Mouse (Mus musculus): ENCODE results near the gene Pdlim5. TPM values are rescaled to one million over a fixed set of nuclear protein-coding genes. Genes with fewer than 3 reads are reported as not detected.

Pdlim5 gene
- polyA plus RNA-seq, 1 experiment from 2014 or later = 29.1 TPM

DNA sequence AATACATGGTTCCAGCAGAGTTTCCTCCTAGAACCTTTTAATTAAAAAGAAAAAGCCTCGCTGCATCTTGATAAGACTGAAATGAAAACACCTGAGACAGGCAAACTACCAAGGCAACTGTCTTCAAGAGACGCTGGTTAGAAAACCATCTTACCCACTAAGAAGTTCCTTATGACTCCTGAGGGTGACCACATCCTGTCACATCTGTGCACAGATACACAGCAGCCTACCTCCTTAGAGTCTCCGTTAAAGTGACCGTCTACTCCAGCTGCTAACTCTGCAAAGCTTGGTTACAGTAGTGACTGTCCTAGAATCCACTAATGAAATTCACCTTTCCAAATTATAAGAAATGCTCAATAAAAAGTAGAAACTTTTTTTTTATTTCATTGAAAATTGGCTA lies 38.8 kb downstream of the Pdlim5 start:
- Histone ChIP-seq H3K9ac (ENCODE audit: low read depth, low read length) (no peak overlapping the region), H3K27me3 (replicated peaks; ENCODE audit: control insufficient read depth, insufficient read depth, low read length) (no peaks in the 10 kb centered on the region)
- WGBS = 51% methylated on average over 4 of the region's 4 CpGs

DNA sequence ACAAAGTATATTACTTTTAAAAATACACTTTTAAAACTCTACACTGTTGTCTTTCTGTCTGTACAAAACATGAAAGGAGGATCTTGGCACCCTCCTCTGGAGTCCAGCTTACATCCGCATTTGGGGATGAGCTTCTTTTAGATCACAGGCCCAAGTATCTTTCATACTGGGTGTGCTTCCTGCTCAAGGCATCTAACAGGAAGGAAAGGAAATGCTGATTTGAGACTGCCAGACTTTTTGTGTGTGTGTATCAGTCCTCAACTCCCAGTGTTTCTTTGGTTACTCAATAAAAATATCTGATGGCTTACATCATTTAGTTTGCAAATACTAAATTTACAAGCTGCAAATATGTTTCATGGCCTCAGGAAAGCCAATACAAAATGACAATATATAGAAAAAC lies 42.3 kb downstream of the Pdlim5 start:
- no peak overlapping the region for H3K9ac ChIP-seq (ENCODE audit: low read depth, low read length)
- WGBS = 65% methylated on average over 1 of the region's 1 CpGs

More for the DNA sequence above, 38.8 kb downstream of the Pdlim5 start:
- Histone ChIP-seq H3K27ac (ENCODE audit: low read depth, low read length) (no peak overlapping the region), H3K4me1 (replicated peaks; ENCODE audit: control insufficient read depth, insufficient read depth, low read length) (no peaks in the 10 kb centered on the region; the same call in 1 of the 2 replicates), H3K4me2 (no peak overlapping the region), H3K4me3 (ENCODE audit: low read depth, low read length) (no peak overlapping the region), H3K36me3 (ENCODE audit: control insufficient read depth, insufficient read depth, low read length) (0 out of 2 replicates have a peak, but pooled peaks cover 3% of the 10 kb centered on the region), H3K9me3 (ENCODE audit: control insufficient read depth, low read length) (no peaks in the 10 kb centered on the region)
- no peak for DNase-seq (ENCODE audit: low spot score)
- 0 out of 2 replicates have a peak, but pooled peaks have one; percentile 43 for ATAC-seq (replicated peaks; ENCODE audit: low FRiP score)

DNA sequence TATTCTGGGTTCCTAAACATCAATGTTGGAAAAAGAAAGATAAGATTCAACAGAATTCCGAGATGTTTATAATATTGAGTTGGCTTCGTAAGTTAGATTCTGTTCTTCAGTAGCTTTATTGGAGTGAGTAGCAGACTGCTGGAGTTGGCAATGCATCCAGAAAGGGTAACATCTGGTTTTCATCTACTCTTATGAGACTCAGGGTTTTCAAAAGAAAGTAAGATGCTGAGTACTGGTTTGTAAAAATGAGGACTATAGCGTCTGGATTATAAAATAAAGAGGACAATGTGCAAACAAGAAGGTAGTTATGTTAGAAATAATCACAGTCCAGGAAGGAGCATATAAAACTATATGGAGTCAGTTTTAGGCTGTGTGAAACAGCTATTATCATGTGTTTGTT lies 45.0 kb downstream of the Pdlim5 start:
- 68% methylated on average over 3 of the region's 3 CpGs for WGBS
- H3K9me3 ChIP-seq (ENCODE audit: control insufficient read depth, low read length) = no peaks in the 10 kb centered on the region
- H3K27ac ChIP-seq (ENCODE audit: low read depth, low read length) = no peak overlapping the region
- H3K4me3 ChIP-seq (ENCODE audit: low read depth, low read length) = no peak overlapping the region
- H3K4me2 ChIP-seq = no peak overlapping the region
- no peaks in the 10 kb centered on the region for H3K4me1 ChIP-seq (replicated peaks; ENCODE audit: control insufficient read depth, insufficient read depth, low read length)
- H3K36me3 ChIP-seq (ENCODE audit: control insufficient read depth, insufficient read depth, low read length) = peaks cover 10% of the 10 kb centered on the region
- H3K9ac ChIP-seq (ENCODE audit: low read depth, low read length) = no peak overlapping the region
- no peaks in the 10 kb centered on the region for H3K27me3 ChIP-seq (replicated peaks; ENCODE audit: control insufficient read depth, insufficient read depth, low read length)
- ATAC-seq (replicated peaks; ENCODE audit: low FRiP score) = no peak
- no peak for DNase-seq (ENCODE audit: low spot score)

More for the DNA sequence above, 42.3 kb downstream of the Pdlim5 start:
- no peaks in the 10 kb centered on the region for H3K9me3 ChIP-seq (ENCODE audit: control insufficient read depth, low read length)
- DNase-seq (ENCODE audit: low spot score) (no peak), ATAC-seq (replicated peaks; ENCODE audit: low FRiP score) (0 out of 2 replicates have a peak, but pooled peaks have one; percentile 27)
- no peaks in the 10 kb centered on the region; the same call in 1 of the 2 replicates for H3K4me1 ChIP-seq (replicated peaks; ENCODE audit: control insufficient read depth, insufficient read depth, low read length)
- H3K36me3 ChIP-seq (ENCODE audit: control insufficient read depth, insufficient read depth, low read length) = peaks cover 10% of the 10 kb centered on the region
- no peaks in the 10 kb centered on the region for H3K27me3 ChIP-seq (replicated peaks; ENCODE audit: control insufficient read depth, insufficient read depth, low read length)
- H3K4me2 ChIP-seq = no peak overlapping the region
- H3K4me3 ChIP-seq (ENCODE audit: low read depth, low read length) = no peak overlapping the region
- H3K27ac ChIP-seq (ENCODE audit: low read depth, low read length) = no peak overlapping the region

DNA sequence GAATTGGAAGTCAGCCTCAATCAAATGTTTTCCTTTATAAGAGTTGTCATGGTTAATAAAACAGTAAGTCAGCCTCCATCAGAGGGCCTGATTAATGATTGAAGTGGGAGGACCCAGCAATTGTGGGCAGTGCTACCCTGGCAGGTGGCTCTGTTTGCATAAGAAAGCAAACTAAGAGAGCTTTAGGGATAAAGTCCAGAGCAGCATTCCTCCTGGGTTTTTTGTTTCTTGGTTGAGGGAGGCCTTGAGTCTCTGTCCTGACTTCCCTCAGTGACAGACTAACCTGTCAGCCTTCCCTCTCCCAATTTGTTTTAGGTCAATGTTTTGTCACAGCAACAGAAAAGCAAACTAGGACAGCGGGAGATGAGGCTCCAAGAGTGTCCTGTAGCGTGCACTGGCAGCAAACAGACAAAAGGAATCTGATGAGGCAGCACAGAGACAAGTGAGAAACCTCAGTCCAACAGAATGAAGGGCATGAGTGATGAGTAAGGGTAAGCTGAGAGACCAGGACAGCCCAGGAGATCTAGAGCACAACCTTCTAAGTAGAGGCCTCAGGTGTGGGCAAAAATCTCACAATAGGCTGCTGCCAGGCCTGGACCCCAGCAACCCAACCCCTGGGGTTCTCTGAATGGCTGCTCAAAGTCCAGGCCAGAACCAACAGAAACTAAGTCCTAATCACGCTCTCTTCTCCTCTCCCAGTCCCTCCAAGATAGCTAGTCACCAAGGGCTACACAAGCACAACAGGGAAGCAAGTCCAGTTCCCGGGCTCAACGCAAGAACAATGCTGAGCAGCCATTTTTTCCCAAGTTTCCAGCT lies 46.5 kb downstream of the Pdlim5 start:
- no peak overlapping the region for H3K4me3 ChIP-seq (ENCODE audit: low read depth, low read length)
- ATAC-seq (replicated peaks; ENCODE audit: low FRiP score) (0 out of 2 replicates have a peak, but pooled peaks have one; percentile 45), DNase-seq (ENCODE audit: low spot score) (no peak)
- no peak overlapping the region for H3K9ac ChIP-seq (ENCODE audit: low read depth, low read length)
- H3K4me2 ChIP-seq = no peak overlapping the region
- H3K27ac ChIP-seq (ENCODE audit: low read depth, low read length) = peak overlapping the region; percentile 72
- no peaks in the 10 kb centered on the region for H3K9me3 ChIP-seq (ENCODE audit: control insufficient read depth, low read length)
- H3K4me1 ChIP-seq (replicated peaks; ENCODE audit: control insufficient read depth, insufficient read depth, low read length) = no peaks in the 10 kb centered on the region
- WGBS = 81% methylated on average over 5 of the region's 5 CpGs
- H3K36me3 ChIP-seq (ENCODE audit: control insufficient read depth, insufficient read depth, low read length) = peaks cover 10% of the 10 kb centered on the region
- no peaks in the 10 kb centered on the region for H3K27me3 ChIP-seq (replicated peaks; ENCODE audit: control insufficient read depth, insufficient read depth, low read length)

DNA sequence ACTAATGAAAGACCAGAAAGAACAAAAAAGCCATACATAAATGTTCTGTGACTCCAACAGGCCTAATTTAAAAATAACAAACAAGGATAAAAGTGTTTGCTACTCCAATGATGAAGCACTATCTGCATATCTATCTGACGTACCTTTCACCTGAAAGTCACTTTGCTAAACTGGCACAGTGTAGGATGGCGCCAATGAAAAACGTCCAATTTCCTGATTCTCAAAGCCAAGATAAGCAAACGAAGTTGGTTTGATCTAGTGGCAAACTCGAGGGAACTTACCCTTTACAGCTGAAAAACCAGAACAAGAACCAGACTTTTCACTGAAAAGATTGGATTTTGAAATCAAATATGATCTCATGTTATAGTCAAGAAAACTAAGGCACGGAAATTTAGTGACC lies 49.2 kb downstream of the Pdlim5 start:
- Histone ChIP-seq H3K9me3 (ENCODE audit: control insufficient read depth, low read length) (no peaks in the 10 kb centered on the region), H3K27me3 (replicated peaks; ENCODE audit: control insufficient read depth, insufficient read depth, low read length) (no peaks in the 10 kb centered on the region), H3K27ac (ENCODE audit: low read depth, low read length) (no peak overlapping the region), H3K4me2 (no peak overlapping the region), H3K4me1 (replicated peaks; ENCODE audit: control insufficient read depth, insufficient read depth, low read length) (no peaks in the 10 kb centered on the region), H3K4me3 (ENCODE audit: low read depth, low read length) (no peak overlapping the region), H3K36me3 (ENCODE audit: control insufficient read depth, insufficient read depth, low read length) (peaks cover 8% of the 10 kb centered on the region), H3K9ac (ENCODE audit: low read depth, low read length) (no peak overlapping the region)
- no peak for ATAC-seq (replicated peaks; ENCODE audit: low FRiP score)
- WGBS = 68% methylated on average over 6 of the region's 6 CpGs
- no peak for DNase-seq (ENCODE audit: low spot score)

DNA sequence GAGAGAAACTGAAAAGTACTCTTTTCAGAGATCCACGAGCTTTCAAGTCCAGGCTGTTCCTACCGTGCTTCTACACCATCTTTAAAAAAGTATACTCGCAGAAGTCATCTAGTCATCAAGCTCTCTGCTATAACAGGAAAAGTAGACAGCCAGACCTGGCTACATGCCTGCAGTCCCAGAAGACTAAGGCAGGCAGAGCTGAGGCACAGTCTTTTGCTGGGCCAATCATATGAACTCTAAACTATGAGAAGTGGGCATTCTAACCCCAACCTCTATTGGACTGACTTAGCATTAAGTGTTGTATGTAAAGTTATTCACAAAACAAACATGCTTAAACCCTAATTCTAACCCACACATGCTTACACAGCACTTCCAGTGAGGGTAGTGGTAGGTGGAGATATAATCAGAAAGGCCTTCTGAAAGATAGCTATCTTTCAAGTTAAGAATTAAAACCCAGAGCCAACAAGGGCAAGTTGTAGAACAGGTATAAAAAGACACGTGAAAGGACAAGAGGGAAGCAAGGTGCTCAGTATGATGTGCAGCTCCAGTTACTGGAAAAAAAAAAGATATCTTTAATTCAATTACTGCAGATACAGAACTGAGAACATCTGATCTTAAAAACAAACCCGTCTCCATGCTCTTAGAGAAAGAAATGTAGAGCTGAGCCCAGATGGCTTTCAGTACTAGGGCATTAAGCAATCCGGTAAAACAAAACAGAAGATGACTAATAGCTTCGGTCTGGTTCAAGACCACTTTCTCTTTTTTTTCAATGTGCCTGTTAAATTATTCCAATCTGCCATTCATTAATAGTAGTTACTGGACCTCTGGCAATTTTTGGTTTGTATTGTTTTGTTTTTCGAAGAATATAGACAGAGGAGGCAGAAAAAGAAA lies 50.0 kb downstream of the Pdlim5 start:
- WGBS = 86% methylated on average over 8 of the region's 8 CpGs
- Histone ChIP-seq H3K4me1 (replicated peaks; ENCODE audit: control insufficient read depth, insufficient read depth, low read length) (0 out of 2 replicates have a peak, but pooled peaks cover 2% of the 10 kb centered on the region), H3K36me3 (ENCODE audit: control insufficient read depth, insufficient read depth, low read length) (peaks cover 8% of the 10 kb centered on the region), H3K9ac (ENCODE audit: low read depth, low read length) (no peak overlapping the region), H3K4me2 (no peak overlapping the region), H3K27me3 (replicated peaks; ENCODE audit: control insufficient read depth, insufficient read depth, low read length) (no peaks in the 10 kb centered on the region), H3K27ac (ENCODE audit: low read depth, low read length) (no peak overlapping the region), H3K4me3 (ENCODE audit: low read depth, low read length) (no peak overlapping the region), H3K9me3 (ENCODE audit: control insufficient read depth, low read length) (no peaks in the 10 kb centered on the region)
- no peak for DNase-seq (ENCODE audit: low spot score)
- ATAC-seq (replicated peaks; ENCODE audit: low FRiP score) = no peak

DNA sequence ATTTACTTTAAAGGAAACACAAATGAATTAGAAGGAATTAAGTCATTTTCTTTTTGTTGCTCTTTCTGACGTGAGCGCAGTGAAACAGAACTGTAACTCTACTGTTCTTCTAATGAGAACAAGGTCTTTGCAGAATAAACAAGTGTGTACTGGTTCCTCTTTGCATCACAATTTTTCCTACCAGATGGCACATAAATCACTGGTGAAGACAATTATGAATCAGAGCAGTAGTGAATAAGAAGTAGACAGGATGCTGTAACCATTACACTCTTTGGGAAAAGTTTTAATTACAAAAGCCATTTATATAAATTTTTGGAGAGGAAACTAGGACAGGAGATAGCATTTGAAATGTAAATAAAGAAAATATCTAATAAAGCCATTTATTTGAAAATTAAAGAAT lies 51.7 kb downstream of the Pdlim5 start:
- Histone ChIP-seq H3K4me2 (no peak overlapping the region), H3K4me1 (replicated peaks; ENCODE audit: control insufficient read depth, insufficient read depth, low read length) (peaks cover 7% of the 10 kb centered on the region; the same call in 1 of the 2 replicates), H3K27ac (ENCODE audit: low read depth, low read length) (no peak overlapping the region), H3K4me3 (ENCODE audit: low read depth, low read length) (no peak overlapping the region), H3K9ac (ENCODE audit: low read depth, low read length) (no peak overlapping the region), H3K9me3 (ENCODE audit: control insufficient read depth, low read length) (no peaks in the 10 kb centered on the region), H3K36me3 (ENCODE audit: control insufficient read depth, insufficient read depth, low read length) (peaks cover 3% of the 10 kb centered on the region; the same call in 1 of the 2 replicates), H3K27me3 (replicated peaks; ENCODE audit: control insufficient read depth, insufficient read depth, low read length) (no peaks in the 10 kb centered on the region)
- DNase-seq (ENCODE audit: low spot score) = no peak
- 89% methylated on average over 2 of the region's 2 CpGs for WGBS
- no peak for ATAC-seq (replicated peaks; ENCODE audit: low FRiP score)

DNA sequence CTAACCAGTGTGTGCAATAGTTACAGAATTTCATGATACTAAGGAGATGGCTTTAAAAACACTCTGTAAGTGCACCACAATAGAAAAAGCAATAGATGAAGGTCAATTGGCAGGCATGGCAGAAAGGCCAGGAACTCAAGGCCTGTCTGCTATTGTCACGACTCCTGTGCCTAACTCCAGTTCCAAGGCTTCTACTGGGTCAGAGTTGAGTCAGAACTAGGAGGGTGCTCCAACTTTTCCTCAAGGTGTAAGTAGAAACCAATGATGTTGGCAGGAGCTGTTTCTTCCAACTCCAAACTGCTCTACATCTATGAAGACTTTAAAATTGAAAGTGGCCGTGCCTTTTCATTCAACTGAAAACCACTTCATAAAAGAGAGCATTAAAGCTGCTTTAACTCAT lies 54.8 kb downstream of the Pdlim5 start:
- H3K27ac ChIP-seq (ENCODE audit: low read depth, low read length) = no peak overlapping the region; the same call in 1 of the 2 replicates
- DNase-seq (ENCODE audit: low spot score) = no peak
- no peaks in the 10 kb centered on the region for H3K36me3 ChIP-seq (ENCODE audit: control insufficient read depth, insufficient read depth, low read length)
- ATAC-seq (replicated peaks; ENCODE audit: low FRiP score) = no peak
- H3K9me3 ChIP-seq (ENCODE audit: control insufficient read depth, low read length) = no peaks in the 10 kb centered on the region
- H3K4me1 ChIP-seq (replicated peaks; ENCODE audit: control insufficient read depth, insufficient read depth, low read length) = peaks cover 7% of the 10 kb centered on the region; the same call in 1 of the 2 replicates
- no peak overlapping the region for H3K9ac ChIP-seq (ENCODE audit: low read depth, low read length)
- no peak overlapping the region for H3K4me3 ChIP-seq (ENCODE audit: low read depth, low read length)
- H3K27me3 ChIP-seq (replicated peaks; ENCODE audit: control insufficient read depth, insufficient read depth, low read length) = no peaks in the 10 kb centered on the region
- no peak overlapping the region for H3K4me2 ChIP-seq
- WGBS = 86% methylated on average over 2 of the region's 2 CpGs
